Mouse (Mus musculus): ENCODE results near the gene Ano2. TPM values are rescaled to one million over a fixed set of nuclear protein-coding genes. Genes with fewer than 3 reads are reported as not detected.

The Ano2 gene
- polyA plus RNA-seq, 1 experiment from 2014 or later = 1.3 TPM

GRCm38 (mm10) chr6:125663906-125664305 lies 26.3 kb upstream of the Ano2 start:
- no peak overlapping the region for H3K4me3 ChIP-seq (ENCODE audit: low read length)

GRCm38 (mm10) chr6:125671835-125672234 lies 18.4 kb upstream of the Ano2 start:
- H3K4me3 ChIP-seq (ENCODE audit: low read length) = no peak overlapping the region
- H3K27me3 ChIP-seq (replicated peaks; ENCODE audit: control insufficient read depth, insufficient read depth, low read length) = no peaks in the 10 kb centered on the region
- no peaks in the 10 kb centered on the region for H3K9me3 ChIP-seq (ENCODE audit: control insufficient read depth, low read length)
- no peaks in the 10 kb centered on the region for H3K36me3 ChIP-seq (ENCODE audit: control insufficient read depth, insufficient read depth, low read length)
- H3K9ac ChIP-seq (ENCODE audit: low read depth, low read length) = no peak overlapping the region
- no peaks in the 10 kb centered on the region for H3K4me1 ChIP-seq (ENCODE audit: control insufficient read depth, insufficient read depth, low read length)
- WGBS = 85% methylated on average over 3 of the region's 3 CpGs
- H3K27ac ChIP-seq (ENCODE audit: low read length) = no peak overlapping the region
- H3K4me2 ChIP-seq (ENCODE audit: low read depth, low read length) = no peak overlapping the region
- no peak for ATAC-seq

More at GRCm38 (mm10) chr6:125663906-125664305, 26.3 kb upstream of the Ano2 start:
- Histone ChIP-seq H3K27me3 (replicated peaks; ENCODE audit: control insufficient read depth, insufficient read depth, low read length) (no peaks in the 10 kb centered on the region), H3K9me3 (ENCODE audit: control insufficient read depth, low read length) (no peaks in the 10 kb centered on the region), H3K9ac (ENCODE audit: low read depth, low read length) (no peak overlapping the region), H3K4me1 (ENCODE audit: control insufficient read depth, insufficient read depth, low read length) (no peaks in the 10 kb centered on the region), H3K4me2 (ENCODE audit: low read depth, low read length) (no peak overlapping the region), H3K27ac (ENCODE audit: low read length) (no peak overlapping the region), H3K36me3 (ENCODE audit: control insufficient read depth, insufficient read depth, low read length) (no peaks in the 10 kb centered on the region)
- 74% methylated on average over 2 of the region's 2 CpGs for WGBS
- ATAC-seq = no peak

GRCm38 (mm10) chr6:125678492-125678891 lies 11.7 kb upstream of the Ano2 start:
- no peaks in the 10 kb centered on the region for H3K36me3 ChIP-seq (ENCODE audit: control insufficient read depth, insufficient read depth, low read length)
- no peaks in the 10 kb centered on the region for H3K27me3 ChIP-seq (replicated peaks; ENCODE audit: control insufficient read depth, insufficient read depth, low read length)
- no peak overlapping the region for H3K4me2 ChIP-seq (ENCODE audit: low read depth, low read length)
- WGBS = 64% methylated on average over 1 of the region's 1 CpGs
- no peak for ATAC-seq
- H3K4me1 ChIP-seq (ENCODE audit: control insufficient read depth, insufficient read depth, low read length) = no peaks in the 10 kb centered on the region
- H3K9me3 ChIP-seq (ENCODE audit: control insufficient read depth, low read length) = no peaks in the 10 kb centered on the region
- H3K4me3 ChIP-seq (ENCODE audit: low read length) = no peak overlapping the region
- no peak overlapping the region for H3K27ac ChIP-seq (ENCODE audit: low read length)
- no peak overlapping the region for H3K9ac ChIP-seq (ENCODE audit: low read depth, low read length)

GRCm38 (mm10) chr6:125680613-125681012 lies 9.6 kb upstream of the Ano2 start:
- no peaks in the 10 kb centered on the region for H3K4me1 ChIP-seq (ENCODE audit: control insufficient read depth, insufficient read depth, low read length)
- no peaks in the 10 kb centered on the region for H3K36me3 ChIP-seq (ENCODE audit: control insufficient read depth, insufficient read depth, low read length)
- no peak overlapping the region for H3K27ac ChIP-seq (ENCODE audit: low read length)
- H3K27me3 ChIP-seq (replicated peaks; ENCODE audit: control insufficient read depth, insufficient read depth, low read length) = no peaks in the 10 kb centered on the region
- no peak overlapping the region for H3K4me2 ChIP-seq (ENCODE audit: low read depth, low read length)
- H3K9me3 ChIP-seq (ENCODE audit: control insufficient read depth, low read length) = no peaks in the 10 kb centered on the region
- 76% methylated on average over 11 of the region's 11 CpGs for WGBS
- H3K9ac ChIP-seq (ENCODE audit: low read depth, low read length) = no peak overlapping the region
- no peak for ATAC-seq
- H3K4me3 ChIP-seq (ENCODE audit: low read length) = no peak overlapping the region

GRCm38 (mm10) chr6:125685420-125685819 lies 4.8 kb upstream of the Ano2 start:
- no peak for ATAC-seq

GRCm38 (mm10) chr6:125687986-125688385 lies 2.2 kb upstream of the Ano2 start:
- Histone ChIP-seq H3K9ac (ENCODE audit: low read depth, low read length) (no peak overlapping the region), H3K27ac (ENCODE audit: low read length) (no peak overlapping the region), H3K4me2 (ENCODE audit: low read depth, low read length) (no peak overlapping the region), H3K36me3 (ENCODE audit: control insufficient read depth, insufficient read depth, low read length) (no peaks in the 10 kb centered on the region), H3K9me3 (ENCODE audit: control insufficient read depth, low read length) (no peaks in the 10 kb centered on the region), H3K4me3 (ENCODE audit: low read length) (no peak overlapping the region), H3K27me3 (replicated peaks; ENCODE audit: control insufficient read depth, insufficient read depth, low read length) (peaks cover 2% of the 10 kb centered on the region; the same call in 1 of the 2 replicates), H3K4me1 (ENCODE audit: control insufficient read depth, insufficient read depth, low read length) (0 out of 2 replicates have a peak, but pooled peaks cover 3% of the 10 kb centered on the region)
- 33% methylated on average over 1 of the region's 1 CpGs for WGBS
- ATAC-seq = no peak

More at GRCm38 (mm10) chr6:125685420-125685819, 4.8 kb upstream of the Ano2 start:
- Histone ChIP-seq H3K9ac (ENCODE audit: low read depth, low read length) (no peak overlapping the region), H3K4me1 (ENCODE audit: control insufficient read depth, insufficient read depth, low read length) (0 out of 2 replicates have a peak, but pooled peaks cover 3% of the 10 kb centered on the region), H3K27ac (ENCODE audit: low read length) (no peak overlapping the region), H3K4me3 (ENCODE audit: low read length) (no peak overlapping the region), H3K9me3 (ENCODE audit: control insufficient read depth, low read length) (no peaks in the 10 kb centered on the region), H3K36me3 (ENCODE audit: control insufficient read depth, insufficient read depth, low read length) (no peaks in the 10 kb centered on the region), H3K27me3 (replicated peaks; ENCODE audit: control insufficient read depth, insufficient read depth, low read length) (no peaks in the 10 kb centered on the region), H3K4me2 (ENCODE audit: low read depth, low read length) (no peak overlapping the region)

GRCm38 (mm10) chr6:125701146-125701545 lies 10.9 kb downstream of the Ano2 start:
- H3K36me3 ChIP-seq (ENCODE audit: control insufficient read depth, insufficient read depth, low read length) = no peaks in the 10 kb centered on the region
- H3K4me2 ChIP-seq (ENCODE audit: low read depth, low read length) = no peak overlapping the region
- no peak overlapping the region for H3K27ac ChIP-seq (ENCODE audit: low read length)
- no peaks in the 10 kb centered on the region for H3K4me1 ChIP-seq (ENCODE audit: control insufficient read depth, insufficient read depth, low read length)
- no peak overlapping the region for H3K4me3 ChIP-seq (ENCODE audit: low read length)
- no peaks in the 10 kb centered on the region for H3K27me3 ChIP-seq (replicated peaks; ENCODE audit: control insufficient read depth, insufficient read depth, low read length)
- WGBS = 84% methylated on average over 2 of the region's 2 CpGs
- no peak overlapping the region for H3K9ac ChIP-seq (ENCODE audit: low read depth, low read length)
- no peak for ATAC-seq
- no peaks in the 10 kb centered on the region for H3K9me3 ChIP-seq (ENCODE audit: control insufficient read depth, low read length)

GRCm38 (mm10) chr6:125711261-125711660 lies 21.0 kb downstream of the Ano2 start:
- Histone ChIP-seq H3K9ac (ENCODE audit: low read depth, low read length) (no peak overlapping the region), H3K36me3 (ENCODE audit: control insufficient read depth, insufficient read depth, low read length) (no peaks in the 10 kb centered on the region), H3K4me1 (ENCODE audit: control insufficient read depth, insufficient read depth, low read length) (no peaks in the 10 kb centered on the region), H3K9me3 (ENCODE audit: control insufficient read depth, low read length) (no peaks in the 10 kb centered on the region), H3K27ac (ENCODE audit: low read length) (no peak overlapping the region), H3K27me3 (replicated peaks; ENCODE audit: control insufficient read depth, insufficient read depth, low read length) (no peaks in the 10 kb centered on the region), H3K4me3 (ENCODE audit: low read length) (no peak overlapping the region), H3K4me2 (ENCODE audit: low read depth, low read length) (no peak overlapping the region)
- WGBS = 73% methylated on average over 16 of the region's 16 CpGs
- ATAC-seq = no peak

GRCm38 (mm10) chr6:125726408-125726807 lies 36.2 kb downstream of the Ano2 start:
- no peak for ATAC-seq
- H3K9me3 ChIP-seq (ENCODE audit: control insufficient read depth, low read length) = no peaks in the 10 kb centered on the region
- H3K4me2 ChIP-seq (ENCODE audit: low read depth, low read length) = no peak overlapping the region
- H3K9ac ChIP-seq (ENCODE audit: low read depth, low read length) = no peak overlapping the region
- no peaks in the 10 kb centered on the region for H3K36me3 ChIP-seq (ENCODE audit: control insufficient read depth, insufficient read depth, low read length)
- H3K4me3 ChIP-seq (ENCODE audit: low read length) = no peak overlapping the region
- H3K27ac ChIP-seq (ENCODE audit: low read length) = no peak overlapping the region
- 80% methylated on average over 2 of the region's 2 CpGs for WGBS
- H3K4me1 ChIP-seq (ENCODE audit: control insufficient read depth, insufficient read depth, low read length) = no peaks in the 10 kb centered on the region
- H3K27me3 ChIP-seq (replicated peaks; ENCODE audit: control insufficient read depth, insufficient read depth, low read length) = no peaks in the 10 kb centered on the region

GRCm38 (mm10) chr6:125727484-125727911 lies 37.3 kb downstream of the Ano2 start:
- Histone ChIP-seq H3K4me2 (ENCODE audit: low read depth, low read length) (no peak overlapping the region), H3K9ac (ENCODE audit: low read depth, low read length) (no peak overlapping the region), H3K27ac (ENCODE audit: low read length) (no peak overlapping the region), H3K9me3 (ENCODE audit: control insufficient read depth, low read length) (no peaks in the 10 kb centered on the region), H3K4me3 (ENCODE audit: low read length) (no peak overlapping the region), H3K36me3 (ENCODE audit: control insufficient read depth, insufficient read depth, low read length) (no peaks in the 10 kb centered on the region), H3K4me1 (ENCODE audit: control insufficient read depth, insufficient read depth, low read length) (no peaks in the 10 kb centered on the region), H3K27me3 (replicated peaks; ENCODE audit: control insufficient read depth, insufficient read depth, low read length) (no peaks in the 10 kb centered on the region)
- 66% methylated on average over 5 of the region's 5 CpGs for WGBS
- no peak for ATAC-seq
